Mouse (Mus musculus): ENCODE data around the gene Gpr68.

The Gpr68 gene

DNA sequence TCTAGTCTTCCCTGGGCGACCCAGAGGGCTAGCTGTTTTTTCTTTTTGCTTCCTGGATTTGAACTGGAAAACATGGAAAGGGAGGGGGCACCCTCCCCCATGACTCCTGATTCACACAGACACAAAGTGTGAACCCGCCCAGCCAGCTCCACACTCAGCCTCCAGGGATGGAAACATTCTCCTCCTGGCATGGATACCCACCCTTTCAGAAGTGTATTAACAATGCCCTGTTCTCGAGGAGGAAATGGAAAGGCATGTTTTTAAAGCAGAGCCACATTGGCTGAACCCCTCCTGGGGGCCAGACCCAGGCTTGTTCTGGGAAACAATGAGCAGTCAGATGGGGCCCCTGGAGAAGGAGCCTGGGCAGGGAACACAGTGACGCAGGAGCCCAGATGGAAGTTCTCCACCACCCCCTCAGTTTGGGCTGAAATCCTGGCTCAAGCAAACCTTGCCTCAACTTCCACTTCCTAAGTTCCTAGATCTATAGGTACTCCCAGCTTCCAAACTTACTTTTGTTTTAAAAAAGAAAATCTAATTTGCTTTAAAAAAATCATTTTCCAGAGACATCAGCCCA, 39.9 kb downstream of the Gpr68 start:
- no peak for DNase-seq (ENCODE audit: low read depth, low spot score)

GRCm38 (mm10) chr12:100867097-100867496, 40.9 kb downstream of the Gpr68 start:
- no peak for DNase-seq (ENCODE audit: low read depth, low spot score)

DNA sequence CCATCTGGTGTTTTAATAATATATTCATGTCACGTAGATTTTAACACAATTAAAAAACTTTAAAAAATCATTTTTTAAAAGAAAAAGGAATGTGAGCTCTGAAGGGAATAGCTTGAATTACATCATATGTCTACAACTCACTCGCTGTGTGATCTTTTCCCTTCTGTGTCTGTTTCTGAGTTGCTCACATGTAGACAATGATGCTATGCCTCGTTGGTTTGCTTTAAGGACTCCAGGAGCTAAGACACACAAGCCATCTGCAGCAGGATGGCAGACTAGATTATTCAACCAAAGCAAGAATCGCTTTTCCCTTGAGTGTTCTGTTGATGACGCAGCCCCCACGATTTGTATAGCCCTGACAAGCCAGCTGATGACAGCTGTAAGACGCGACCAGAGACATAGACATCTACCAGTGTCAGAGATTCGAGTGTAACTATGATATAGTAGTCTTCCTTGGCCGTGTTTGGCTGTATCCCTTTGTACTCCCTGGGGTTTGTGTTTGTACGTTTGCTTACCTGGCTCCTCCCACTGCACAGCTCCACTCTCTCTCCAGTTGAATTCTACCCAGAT, 42.4 kb downstream of the Gpr68 start:
- no peak for DNase-seq (ENCODE audit: low read depth, low spot score)

DNA sequence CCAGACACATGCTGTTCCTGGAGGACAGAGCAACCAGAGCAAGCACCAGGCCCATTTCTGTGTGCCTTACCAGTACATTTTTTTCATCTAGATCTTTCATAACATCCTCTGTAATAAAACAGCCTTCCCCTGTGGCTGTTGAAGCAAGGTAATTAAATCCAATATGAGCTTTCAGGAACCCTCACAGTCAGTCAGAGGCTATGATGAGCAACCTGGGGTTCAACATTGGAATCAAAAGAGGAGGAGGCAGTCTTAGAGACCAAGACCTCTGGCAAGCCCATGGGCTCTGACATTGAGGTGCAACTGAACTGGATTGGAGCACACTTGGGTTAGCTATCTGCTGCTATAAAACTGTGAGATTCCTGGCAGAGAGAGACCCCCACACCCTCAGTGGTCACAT, 42.9 kb downstream of the Gpr68 start:
- DNase-seq (ENCODE audit: low read depth, low spot score) = no peak

DNA sequence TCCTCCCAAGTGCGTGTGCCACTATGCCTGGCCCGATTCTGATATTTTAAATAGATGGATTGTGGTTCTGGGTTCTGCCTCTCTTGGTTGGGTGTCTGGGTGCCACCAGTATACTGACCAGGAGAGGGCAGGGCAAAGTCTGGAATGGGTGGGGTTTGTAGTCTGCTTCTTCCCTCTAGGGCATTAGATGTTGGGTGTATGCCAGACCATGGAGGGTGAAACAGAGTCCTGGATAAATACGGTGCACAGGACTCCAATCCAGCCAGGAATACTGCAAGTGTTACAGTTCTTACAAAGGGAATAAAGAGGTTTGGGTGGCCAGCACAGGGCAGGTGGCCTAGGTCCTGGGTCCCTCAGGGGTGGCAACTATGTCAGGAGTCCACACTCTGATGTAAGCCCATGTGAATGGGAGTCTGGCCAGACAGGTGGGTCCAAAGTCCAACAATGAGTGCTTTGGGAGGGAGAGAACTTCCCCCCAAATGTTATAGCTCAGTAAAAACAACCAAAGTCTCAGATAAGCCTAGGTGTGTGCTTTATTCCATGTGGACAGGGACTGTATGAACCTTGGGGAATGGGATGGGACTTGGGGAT, 45.0 kb downstream of the Gpr68 start:
- no peak for DNase-seq (ENCODE audit: low read depth, low spot score)

- DNase-seq (ENCODE audit: low read depth, low spot score) = no peak
Observed at GRCm38 (mm10) chr12:100862272-100862671, 45.7 kb downstream of the Gpr68 start.

DNA sequence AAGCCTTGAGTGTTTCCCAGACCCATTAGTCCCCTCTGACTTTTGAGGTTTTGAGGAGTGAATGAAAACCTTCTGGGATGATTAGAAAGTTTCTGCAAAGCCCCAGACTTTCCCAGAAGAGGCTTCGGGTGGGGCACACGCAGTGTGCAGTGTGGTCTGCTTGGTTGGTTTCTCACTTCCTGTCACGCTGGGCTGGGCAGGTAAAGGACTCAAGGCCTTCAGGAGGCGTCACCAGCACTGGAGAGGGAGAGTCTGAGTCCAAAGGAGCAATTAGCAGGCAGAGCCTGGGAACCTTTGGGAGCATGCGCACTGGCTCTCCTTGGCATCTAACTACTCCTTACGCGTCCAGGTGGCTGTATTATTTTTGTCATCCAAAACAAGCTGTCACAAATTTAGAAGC, 50.2 kb downstream of the Gpr68 start:
- no peak for DNase-seq (ENCODE audit: low read depth, low spot score)

GRCm38 (mm10) chr12:100856337-100856736, 51.7 kb downstream of the Gpr68 start:
- DNase-seq (ENCODE audit: low read depth, low spot score) = no peak

GRCm38 (mm10) chr12:100852370-100852769, 55.6 kb downstream of the Gpr68 start:
- DNase-seq (ENCODE audit: low read depth, low spot score) = no peak

DNA sequence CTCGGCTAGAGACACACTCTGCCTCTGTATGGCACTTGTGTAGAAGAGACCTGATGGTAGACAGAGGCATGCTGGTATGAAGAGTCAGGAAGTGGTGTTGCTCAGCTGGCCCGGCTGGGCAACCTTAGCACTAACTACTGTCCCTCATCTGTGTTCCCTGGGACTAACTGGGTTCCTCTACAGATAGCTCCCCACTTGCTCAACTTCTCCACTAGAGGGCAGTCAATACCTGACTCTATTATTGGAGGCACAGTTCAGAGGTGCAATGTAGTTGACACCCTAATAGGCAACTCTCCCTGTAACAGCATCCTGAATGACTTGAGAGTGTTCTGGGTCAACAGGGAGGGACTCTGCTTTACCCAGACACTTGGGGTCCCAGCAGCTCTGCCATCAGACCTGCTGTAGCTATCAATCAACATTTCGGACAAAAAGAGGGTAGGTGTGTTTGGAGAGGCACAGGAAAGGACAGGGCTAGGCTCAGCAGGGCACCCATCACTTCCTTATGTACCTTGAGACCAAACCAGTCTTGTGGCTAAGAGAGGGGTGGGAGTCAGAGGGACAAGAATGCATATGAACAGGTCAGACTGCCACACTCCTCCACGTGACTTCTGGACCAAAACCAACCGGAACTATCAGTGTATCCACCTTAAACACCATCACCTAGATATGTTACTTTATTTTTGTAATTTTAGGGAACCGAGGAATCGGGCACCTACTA, 58.4 kb downstream of the Gpr68 start:
- DNase-seq (ENCODE audit: low read depth, low spot score) = peak; percentile 51

DNA sequence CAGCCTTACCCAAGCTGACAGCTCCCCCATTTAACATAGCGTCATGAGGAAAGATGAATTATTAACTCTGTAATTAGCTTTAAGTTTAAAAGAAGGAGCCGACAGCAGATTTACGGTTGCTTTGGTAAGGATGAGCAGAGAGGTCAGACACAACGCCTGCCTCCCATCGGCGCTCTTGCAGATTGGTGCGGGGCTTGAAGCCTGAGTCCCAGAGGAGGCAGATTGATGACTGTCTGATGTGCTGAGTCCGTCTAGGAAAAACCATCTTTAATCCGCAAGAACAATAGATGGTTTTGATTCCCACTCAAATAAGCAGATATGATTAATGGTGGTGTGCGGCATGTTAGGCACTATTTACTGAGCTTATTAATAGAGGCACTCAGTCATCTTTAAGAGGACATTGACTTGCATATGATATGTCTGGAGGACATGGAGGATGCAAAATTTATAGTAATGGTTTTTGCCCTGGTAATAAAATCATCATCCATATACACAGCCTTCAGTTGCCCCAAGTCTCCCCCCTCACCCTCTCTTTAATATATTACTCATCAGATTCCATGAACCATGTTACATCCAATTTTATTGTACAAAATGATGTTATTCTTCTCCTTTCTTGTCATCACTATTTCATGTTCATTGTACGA, 60.4 kb downstream of the Gpr68 start:
- DNase-seq (ENCODE audit: low read depth, low spot score) = no peak

- no peak for DNase-seq (ENCODE audit: low read depth, low spot score)
Observed at GRCm38 (mm10) chr12:100846566-100846965, 61.4 kb downstream of the Gpr68 start.

DNA sequence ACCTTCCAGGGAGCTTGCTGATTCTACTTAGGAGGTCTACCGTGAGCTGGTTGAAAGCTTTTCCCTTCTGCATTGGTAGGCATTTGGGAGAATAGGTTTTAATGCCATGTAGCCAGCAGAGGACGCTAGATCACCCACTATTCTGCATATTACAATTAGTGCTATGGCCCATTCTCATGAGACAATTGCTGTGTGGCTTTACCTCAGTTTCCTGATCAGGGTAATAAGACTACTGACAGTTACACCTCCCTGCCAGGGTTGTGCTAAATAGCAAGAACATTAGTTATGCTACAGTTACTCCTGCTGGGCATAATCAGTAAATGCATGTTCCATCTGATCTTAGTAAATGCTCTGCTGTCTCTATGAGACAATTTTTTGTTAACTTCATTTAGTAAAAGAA, 62.2 kb downstream of the Gpr68 start:
- no peak for DNase-seq (ENCODE audit: low read depth, low spot score)

- DNase-seq (ENCODE audit: low read depth, low spot score) = no peak
Observed at GRCm38 (mm10) chr12:100844546-100844945, 63.5 kb downstream of the Gpr68 start.

DNA sequence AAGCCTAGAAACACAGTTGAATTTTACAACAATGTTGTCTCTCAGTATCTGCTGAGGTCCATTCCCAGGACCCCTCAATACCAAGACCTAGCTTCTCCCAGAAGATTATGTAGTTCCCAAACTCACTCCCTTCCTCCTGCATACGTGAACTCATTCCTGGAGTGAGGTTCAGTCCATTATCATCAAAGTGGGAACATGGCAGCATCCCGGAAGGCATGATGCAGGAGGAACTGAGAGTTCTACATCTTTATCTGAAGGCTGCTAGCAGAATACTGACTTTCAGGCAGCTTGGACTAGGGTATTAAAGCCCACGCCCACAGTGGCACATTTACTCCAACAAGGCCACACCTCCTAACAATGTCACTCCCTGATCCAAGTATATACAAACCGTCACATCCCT, 64.8 kb downstream of the Gpr68 start:
- DNase-seq (ENCODE audit: low read depth, low spot score) = no peak

GRCm38 (mm10) chr12:100841211-100841792, 66.7 kb downstream of the Gpr68 start:
- DNase-seq (ENCODE audit: low read depth, low spot score) = peak; percentile 84

GRCm38 (mm10) chr12:100839926-100840325, 68.1 kb downstream of the Gpr68 start:
- DNase-seq (ENCODE audit: low read depth, low spot score) = no peak

DNA sequence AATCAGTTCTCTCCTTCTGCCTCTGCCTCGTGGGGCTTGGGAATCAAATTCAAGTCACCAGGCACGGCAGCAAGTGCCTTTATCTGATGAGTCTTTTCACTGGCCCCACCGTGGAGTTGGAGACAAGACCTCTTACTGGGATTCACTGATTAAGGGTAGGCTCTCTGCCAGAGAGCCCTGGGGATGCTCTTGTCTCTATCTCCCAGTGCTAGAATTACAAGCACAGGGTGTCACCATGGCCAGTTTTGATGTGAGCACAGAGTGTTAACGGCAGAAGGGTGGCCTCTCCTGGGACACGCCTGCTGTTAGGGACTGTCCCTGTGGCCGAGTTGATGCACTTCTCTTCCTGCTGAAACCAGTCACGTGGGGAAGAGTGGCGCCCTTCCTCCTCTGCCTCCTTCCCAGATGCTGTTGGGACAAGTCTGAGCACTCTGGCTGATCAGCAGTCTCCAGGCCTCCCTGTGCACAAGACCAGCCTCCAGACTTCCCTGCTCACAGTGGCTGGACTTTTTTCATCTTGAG, 68.9 kb downstream of the Gpr68 start:
- DNase-seq (ENCODE audit: low read depth, low spot score) = no peak

- no peak for DNase-seq (ENCODE audit: low read depth, low spot score)
Observed at GRCm38 (mm10) chr12:100837208-100837607, 70.8 kb downstream of the Gpr68 start.

DNA sequence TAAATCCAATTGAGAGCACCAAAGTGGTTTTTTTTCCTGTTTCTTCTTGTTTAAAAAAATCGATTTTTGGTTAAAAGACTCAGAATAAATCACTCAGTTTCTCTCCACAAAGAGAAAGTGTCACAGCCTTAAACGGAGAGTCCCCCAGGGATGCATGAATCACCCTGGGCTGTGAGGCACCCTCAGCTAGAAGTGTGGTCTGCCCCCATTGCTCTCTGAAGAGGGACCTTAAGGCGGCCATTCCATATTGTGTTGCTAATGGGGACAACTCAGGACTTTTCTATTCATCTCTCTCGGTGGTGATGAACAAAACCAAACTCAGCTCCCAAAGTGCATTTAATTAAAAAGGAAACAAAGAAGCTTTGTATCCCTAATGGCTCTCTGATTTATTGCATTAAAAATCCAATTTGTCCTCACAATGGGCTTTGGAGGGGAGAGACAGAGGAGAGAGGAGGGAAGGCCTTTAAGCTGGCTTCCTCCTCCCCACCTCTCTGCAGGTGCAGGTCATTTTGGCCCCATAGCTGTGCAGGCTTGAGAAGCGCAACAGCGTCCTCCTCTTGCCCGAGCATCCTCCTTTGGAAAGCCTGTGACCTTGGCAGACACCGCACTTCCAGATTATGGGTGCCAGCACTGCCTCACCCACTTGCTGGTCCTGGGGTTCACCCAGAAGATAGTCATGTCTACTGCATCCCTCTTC, 76.2 kb downstream of the Gpr68 start:
- no peak for DNase-seq (ENCODE audit: low read depth, low spot score)

DNA sequence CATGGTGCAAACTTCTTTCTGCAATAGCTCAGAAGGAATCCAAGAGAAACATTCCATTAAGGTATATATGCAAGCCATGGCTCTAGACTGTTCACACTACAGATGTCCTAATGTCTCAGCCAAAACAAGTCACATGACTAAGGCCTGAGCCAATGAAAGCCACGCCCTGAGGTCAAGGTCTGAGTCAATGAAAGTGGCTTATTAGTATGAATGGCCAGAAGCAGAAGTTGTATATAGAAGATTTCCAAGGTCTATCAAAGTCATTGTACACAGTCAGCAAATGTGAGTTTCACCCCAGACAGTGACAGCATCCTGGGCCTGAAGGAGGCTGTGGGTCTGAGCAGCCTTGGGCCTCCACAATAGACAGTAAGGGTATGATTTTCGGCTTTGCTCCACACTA, 77.0 kb downstream of the Gpr68 start:
- no peak for DNase-seq (ENCODE audit: low read depth, low spot score)

All from forelimb bud, embryonic 11.5 days (tissue).